8 mouse cellular contexts compared by ENCODE assay signal in the genomic region with DNA sequence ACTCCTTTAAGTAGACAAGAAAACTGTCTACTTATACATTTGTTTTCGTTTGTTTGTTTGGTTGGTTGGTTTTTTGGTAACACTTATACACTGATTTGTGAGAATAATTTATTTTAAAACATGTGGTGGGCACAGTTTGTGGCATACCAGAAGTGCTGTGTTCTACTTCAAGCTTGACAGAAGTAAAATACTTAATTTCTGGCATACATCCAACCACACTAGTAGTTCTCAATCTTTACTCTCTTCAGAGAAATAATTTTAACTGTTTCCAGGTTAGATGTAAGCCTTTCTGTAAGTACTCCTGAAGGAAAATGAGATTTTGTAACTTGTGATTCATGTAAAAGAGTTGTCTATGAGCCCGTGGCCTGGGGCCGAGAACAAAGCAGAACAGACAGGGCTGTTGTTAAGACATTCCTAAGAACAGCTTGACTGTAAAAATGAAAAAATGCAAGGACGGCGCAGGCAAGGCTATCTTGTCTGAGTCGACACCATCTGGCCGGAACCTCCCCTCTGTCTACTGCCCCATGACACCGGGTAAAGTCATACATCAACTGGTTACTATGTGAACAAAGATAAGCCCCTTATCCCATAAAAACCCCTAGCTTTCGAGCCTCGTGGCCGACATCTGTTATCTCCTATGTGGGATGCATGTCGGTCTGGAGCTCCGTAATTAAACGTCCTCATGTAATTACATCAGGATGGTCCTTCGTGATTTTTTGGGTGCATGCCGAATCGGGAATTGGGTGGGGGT. TPM values are rescaled to one million over a fixed set of nuclear protein-coding genes. Genes with fewer than 3 reads are reported as not detected.
DNase-seq lines count a peak whose midpoint lies in the region; ATAC-seq and TF ChIP-seq lines count a peak whose summit lies in the region.
"Not testable (repeated sequence)": the region's sequence is repeated elsewhere in the genome, so short reads cannot be mapped to it uniquely, and the experiment has no call there.

No protein-coding gene starts in this region.

- not testable (repeated sequence) for ATAC-seq in forebrain, embryonic 13.5 days; hindbrain, embryonic 14.5 days (ENCODE audit: low FRiP score); liver, embryonic 16.5 days (ENCODE audit: low read depth); midbrain, embryonic 15.5 days (replicated peaks); stomach, embryonic 14.5 days (ENCODE audit: insufficient number of reproducible peaks, insufficient read depth, low FRiP score, low read depth)

- not testable (repeated sequence) for H3K27me3 ChIP-seq in MEL (ENCODE audit: control insufficient read depth in 1 of 2, insufficient read depth in 2 of 2, low read length in 2 of 2); forebrain, embryonic 13.5 days; heart, embryonic 10.5 days (ENCODE audit: insufficient read depth, poor library complexity, severe bottlenecking); hindbrain, embryonic 14.5 days (ENCODE audit: control insufficient read depth, insufficient read depth, low read length); liver, embryonic 16.5 days (ENCODE audit: control insufficient read depth, insufficient read depth, low read depth, low read length); midbrain, embryonic 15.5 days (replicated peaks); stomach, embryonic 14.5 days (ENCODE audit: control insufficient read depth, insufficient read depth, low read length)

- TF ChIP-seq RAD21 in MEL (IDR thresholded peaks at IDR 0.05; ENCODE audit: low read depth, low read length), result not testable (repeated sequence)

- peaks cover 31% of the 10 kb centered on the region for H3K79me2 ChIP-seq in MEL (ENCODE audit: control insufficient read depth, insufficient read depth, low read length, poor library complexity)

- not testable (repeated sequence) for TF ChIP-seq POLR2A in MEL (IDR thresholded peaks at IDR 0.05; ENCODE audit: control insufficient read depth in 1 of 2, insufficient read depth in 1 of 2, low read depth in 1 of 2, low read length in 2 of 2, poor library complexity in 1 of 2)

- peak overlapping the region; percentile 88 for H3K9ac ChIP-seq in MEL (ENCODE audit: control insufficient read depth, low read depth, low read length, poor library complexity, severe bottlenecking)
- not testable (repeated sequence) for H3K9ac ChIP-seq in forebrain, embryonic 13.5 days; hindbrain, embryonic 14.5 days; midbrain, embryonic 15.5 days; stomach, embryonic 14.5 days (replicated peaks; ENCODE audit: low read depth, low read length)
- peak overlapping the region; percentile 83 for H3K9ac ChIP-seq in liver, embryonic 16.5 days (ENCODE audit: low read depth, low read length)

- DNase-seq in MEL (ENCODE audit: low read depth, low spot score) (peak; percentile 75), liver (peak; percentile 56)
- not testable (repeated sequence) for DNase-seq in heart, embryonic 10.5 days (ENCODE audit: low spot score); hindbrain, embryonic 14.5 days (ENCODE audit: low spot score)

- peak overlapping the region; percentile 95; the same call in 1 of the 2 replicates for H3K4me2 ChIP-seq in forebrain, embryonic 13.5 days
- peak overlapping the region; percentile 94 for H3K4me2 ChIP-seq in hindbrain, embryonic 14.5 days (replicated peaks)
- H3K4me2 ChIP-seq in liver, embryonic 16.5 days (ENCODE audit: low read depth, low read length), result peak overlapping the region; percentile 89
- peak overlapping the region; percentile 97 for H3K4me2 ChIP-seq in midbrain, embryonic 15.5 days
- H3K4me2 ChIP-seq in stomach, embryonic 14.5 days (replicated peaks; ENCODE audit: low read depth, low read length), result peak overlapping the region; percentile 88; the same call in 1 of the 2 replicates

- H3K36me3 ChIP-seq in MEL (ENCODE audit: control insufficient read depth in 1 of 2, insufficient read depth in 2 of 2, low read length in 2 of 2), result peaks cover 0 to 28% of the 10 kb centered on the region in 2 experiments; a peak in 2 of 4 replicates
- not testable (repeated sequence) for H3K36me3 ChIP-seq in forebrain, embryonic 13.5 days (ENCODE audit: poor library complexity, severe bottlenecking); heart, embryonic 10.5 days; hindbrain, embryonic 14.5 days (replicated peaks; ENCODE audit: control insufficient read depth, insufficient read depth); liver, embryonic 16.5 days (ENCODE audit: control insufficient read depth, insufficient read depth); midbrain, embryonic 15.5 days (replicated peaks); stomach, embryonic 14.5 days (ENCODE audit: control insufficient read depth, insufficient read depth, low read length)

- TF ChIP-seq CTCF in MEL (IDR thresholded peaks at IDR 0.05 in 2 of 3, conservative IDR thresholded peaks at IDR 0.05 in 1 of 3; ENCODE audit: control insufficient read depth in 1 of 3, insufficient read depth in 1 of 3, low read depth in 2 of 3, low read length in 3 of 3, poor library complexity in 1 of 3, severe bottlenecking in 1 of 3), result not testable (repeated sequence)

- not testable (repeated sequence) for H3K9me3 ChIP-seq in MEL (replicated peaks; ENCODE audit: insufficient read depth, low read length); forebrain, embryonic 13.5 days (replicated peaks); heart, embryonic 10.5 days; hindbrain, embryonic 14.5 days (ENCODE audit: control insufficient read depth, low read length); liver, embryonic 16.5 days (replicated peaks; ENCODE audit: control insufficient read depth, low read length); midbrain, embryonic 15.5 days; stomach, embryonic 14.5 days (ENCODE audit: control insufficient read depth, low read depth, low read length)

- peak overlapping the region; percentile 63 for H3K27ac ChIP-seq in MEL (ENCODE audit: control insufficient read depth, low read depth, low read length)
- not testable (repeated sequence) for H3K27ac ChIP-seq in forebrain, embryonic 13.5 days; heart, embryonic 10.5 days; hindbrain, embryonic 14.5 days; midbrain, embryonic 15.5 days; stomach, embryonic 14.5 days (ENCODE audit: low read length)
- peak overlapping the region; percentile 99 for H3K27ac ChIP-seq in liver, embryonic 16.5 days (ENCODE audit: low read length)

- WGBS in forebrain, embryonic 13.5 days, result 93% methylated on average over 17 of the region's 17 CpGs
- WGBS in heart, embryonic 10.5 days, result 79% methylated on average over 17 of the region's 17 CpGs
- 93% methylated on average over 17 of the region's 17 CpGs for WGBS in hindbrain, embryonic 14.5 days
- 72% methylated on average over 17 of the region's 17 CpGs for WGBS in liver, embryonic 16.5 days (ENCODE audit: insufficient replicate concordance)
- WGBS in midbrain, embryonic 15.5 days, result 90% methylated on average over 17 of the region's 17 CpGs
- 88% methylated on average over 17 of the region's 17 CpGs for WGBS in stomach, embryonic 14.5 days

- peak; percentile 41 to 72; a peak in 2 of 4 replicates for TF ChIP-seq EP300 in MEL (IDR thresholded peaks at IDR 0.05; ENCODE audit: low read depth in 1 of 2, low read length in 2 of 2)

- not testable (repeated sequence) for H3K4me1 ChIP-seq in MEL (ENCODE audit: control insufficient read depth in 1 of 2, insufficient read depth in 2 of 2, low read length in 2 of 2); heart, embryonic 10.5 days; stomach, embryonic 14.5 days (ENCODE audit: control insufficient read depth, insufficient read depth, low read length)
- peaks cover 21% of the 10 kb centered on the region for H3K4me1 ChIP-seq in forebrain, embryonic 13.5 days
- peaks cover 18% of the 10 kb centered on the region for H3K4me1 ChIP-seq in hindbrain, embryonic 14.5 days (replicated peaks; ENCODE audit: control insufficient read depth, insufficient read depth, low read length)
- peaks cover 11% of the 10 kb centered on the region for H3K4me1 ChIP-seq in liver, embryonic 16.5 days (ENCODE audit: control insufficient read depth, low read depth, low read length)
- peaks cover 14% of the 10 kb centered on the region for H3K4me1 ChIP-seq in midbrain, embryonic 15.5 days

- peak overlapping the region; percentile 52 to 73 for H3K4me3 ChIP-seq in MEL (ENCODE audit: control insufficient read depth in 1 of 2, insufficient read depth in 1 of 2, low read depth in 2 of 2, low read length in 2 of 2)
- H3K4me3 ChIP-seq in forebrain, embryonic 13.5 days; hindbrain, embryonic 14.5 days (replicated peaks; ENCODE audit: low read length); midbrain, embryonic 15.5 days; stomach, embryonic 14.5 days (ENCODE audit: low read depth, low read length): not testable (repeated sequence)
- H3K4me3 ChIP-seq in heart, embryonic 10.5 days, result peak overlapping the region; percentile 85; the same call in 1 of the 2 replicates
- H3K4me3 ChIP-seq in liver, embryonic 16.5 days (ENCODE audit: low read depth, low read length), result peak overlapping the region; percentile 99

RNA-seq across cellular contexts. Expression of gene Clcn3, which starts 1.3 kb away (rescaled TPM):
- total RNA-seq in MEL (2012; rRNA removed), result 28.8 and 34.6 TPM in 2 replicates
- polyA plus RNA-seq in MEL (2012; ENCODE audit: insufficient read depth in 1 of 2, insufficient read length in 2 of 2, low read depth in 1 of 2, low replicate concordance in 2 of 2, missing spikeins in 1 of 2), result 10 to 100 TPM; 33.0 to 65.6 TPM
- polyA plus RNA-seq in forebrain, embryonic 13.5 days (2015; fragmentation: Nextera tagmentation; extraction: Ambion mirVana), result 48.7 and 53.2 TPM in 2 replicates
- 21.7 and 26.0 TPM in 2 replicates for polyA plus RNA-seq in heart, embryonic 10.5 days (2016; fragmentation: Nextera tagmentation; extraction: Ambion mirVana)
- polyA plus RNA-seq in hindbrain, embryonic 14.5 days (2014; fragmentation: Nextera tagmentation; extraction: Ambion mirVana), result 79.0 and 86.1 TPM in 2 replicates
- 39.4 and 41.2 TPM in 2 replicates for polyA plus RNA-seq in liver, embryonic 16.5 days (2015; fragmentation: Nextera tagmentation; extraction: Ambion mirVana)
- polyA plus RNA-seq in midbrain, embryonic 15.5 days (2015; fragmentation: Nextera tagmentation; extraction: Ambion mirVana), result 67.1 and 69.5 TPM in 2 replicates
- polyA plus RNA-seq in stomach, embryonic 14.5 days (2014; fragmentation: Nextera tagmentation; extraction: Ambion mirVana), result 25.4 and 28.0 TPM in 2 replicates

RNA-seq across cellular contexts. Expression of gene Nek1, which starts 8.6 kb away (rescaled TPM):
- 8.9 and 11.5 TPM in 2 replicates for total RNA-seq in MEL (2012; rRNA removed)
- 10 to 100 TPM; 15.6 to 35.3 TPM for polyA plus RNA-seq in MEL (2012; ENCODE audit: insufficient read depth in 1 of 2, insufficient read length in 2 of 2, low read depth in 1 of 2, low replicate concordance in 2 of 2, missing spikeins in 1 of 2)
- 18.3 and 23.4 TPM in 2 replicates for polyA plus RNA-seq in forebrain, embryonic 13.5 days (2015; fragmentation: Nextera tagmentation; extraction: Ambion mirVana)
- polyA plus RNA-seq in heart, embryonic 10.5 days (2016; fragmentation: Nextera tagmentation; extraction: Ambion mirVana), result 12.8 and 13.7 TPM in 2 replicates
- polyA plus RNA-seq in hindbrain, embryonic 14.5 days (2014; fragmentation: Nextera tagmentation; extraction: Ambion mirVana), result 29.0 and 30.3 TPM in 2 replicates
- polyA plus RNA-seq in liver, embryonic 16.5 days (2015; fragmentation: Nextera tagmentation; extraction: Ambion mirVana), result 7.1 and 7.9 TPM in 2 replicates
- polyA plus RNA-seq in midbrain, embryonic 15.5 days (2015; fragmentation: Nextera tagmentation; extraction: Ambion mirVana), result 24.7 and 27.8 TPM in 2 replicates
- polyA plus RNA-seq in stomach, embryonic 14.5 days (2014; fragmentation: Nextera tagmentation; extraction: Ambion mirVana), result 29.0 and 32.3 TPM in 2 replicates
